Mouse (Mus musculus): ENCODE measurements around the gene Sez6l2. TPM values are rescaled to one million over a fixed set of nuclear protein-coding genes. Genes with fewer than 3 reads are reported as not detected.

The Sez6l2 gene
- total and polyA plus RNA-seq, 2 experiments = 0.28 to 0.60 TPM

DNA sequence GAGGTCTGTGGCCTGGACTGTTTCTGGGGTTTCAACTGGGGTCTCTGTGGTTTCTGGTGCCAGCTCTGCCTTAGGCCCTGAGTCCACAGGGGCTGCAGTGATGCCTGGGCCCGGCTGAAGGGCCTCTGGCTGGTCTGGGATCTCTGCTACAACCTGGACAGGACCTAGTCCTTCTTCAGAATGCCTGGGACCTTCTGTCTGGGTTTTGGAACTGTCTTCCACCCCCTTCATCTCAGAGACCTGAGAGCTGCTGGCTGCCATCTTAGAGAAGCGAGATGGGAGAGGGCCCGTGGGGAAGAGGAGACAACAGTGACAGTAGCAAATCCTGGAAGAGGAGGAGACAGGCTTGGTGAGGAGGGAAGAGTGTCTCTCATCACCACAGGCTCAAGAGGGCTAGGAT is 69.7 kb downstream of the Sez6l2 start:
- TF ChIP-seq POLR2A (IDR thresholded peaks at IDR 0.05; ENCODE audit: extremely low read depth, insufficient read depth, low read length) (no peak), CTCF (IDR thresholded peaks at IDR 0.05; ENCODE audit: low read depth, low read length) (no peak)
- Histone ChIP-seq H3K4me3 (ENCODE audit: insufficient read depth, low read depth, low read length) (no peak overlapping the region), H3K79me2 (ENCODE audit: control insufficient read depth, insufficient read depth, low read length) (no peaks in the 10 kb centered on the region; the same call in 1 of the 2 replicates), H3K27me3 (ENCODE audit: control insufficient read depth, insufficient read depth, low read length) (no peaks in the 10 kb centered on the region), H3K9ac (ENCODE audit: low read depth, low read length) (no peak overlapping the region), H3K27ac (replicated peaks; ENCODE audit: insufficient read depth, low read depth, low read length) (no peak overlapping the region), H3K36me3 (ENCODE audit: control insufficient read depth, insufficient read depth, low read length) (no peaks in the 10 kb centered on the region; the same call in 1 of the 2 replicates), H3K4me1 (ENCODE audit: control insufficient read depth, insufficient read depth, low read length) (peaks cover 18% of the 10 kb centered on the region)
- DNase-seq (ENCODE audit: extremely low read depth, low read depth, low spot score) = no peak
- 89% methylated on average over 3 of the region's 3 CpGs for WGBS

Other genes with a start within 250 kb of the Sez6l2 start
- 7.7 and 9.0 TPM in 2 replicates for gene Coro1a, start 242.8 kb upstream of the Sez6l2 start, total RNA-seq (2014; rRNA removed)
- 10.6 and 22.7 TPM in 2 replicates for gene Coro1a, start 242.8 kb upstream of the Sez6l2 start, polyA plus RNA-seq (2012; rRNA removed)
- 10.4 and 14.8 TPM in 2 replicates for gene Mapk3, start 191.0 kb upstream of the Sez6l2 start, total RNA-seq (2014; rRNA removed)
- 68.7 and 70.7 TPM in 2 replicates for gene Mapk3, start 191.0 kb upstream of the Sez6l2 start, polyA plus RNA-seq (2012; rRNA removed)
- gene Gdpd3, start 184.2 kb upstream of the Sez6l2 start, total RNA-seq (2014; rRNA removed) = 0.46 and 2.3 TPM in 2 replicates
- gene Gdpd3, start 184.2 kb upstream of the Sez6l2 start, polyA plus RNA-seq (2012; rRNA removed) = 8.0 and 9.0 TPM in 2 replicates
- 26.4 and 35.2 TPM in 2 replicates for gene Ypel3, start 173.6 kb upstream of the Sez6l2 start, total RNA-seq (2014; rRNA removed)
- 119 and 144 TPM in 2 replicates for gene Ypel3, start 173.6 kb upstream of the Sez6l2 start, polyA plus RNA-seq (2012; rRNA removed)
- 0.13 and 0.18 TPM in 2 replicates for gene Tbx6, start 169.1 kb upstream of the Sez6l2 start, total RNA-seq (2014; rRNA removed)
- 0.71 and 1.1 TPM in 2 replicates for gene Tbx6, start 169.1 kb upstream of the Sez6l2 start, polyA plus RNA-seq (2012; rRNA removed)
- 45.8 and 52.8 TPM in 2 replicates for gene Ppp4c, start 158.1 kb upstream of the Sez6l2 start, total RNA-seq (2014; rRNA removed)
- gene Ppp4c, start 158.1 kb upstream of the Sez6l2 start, polyA plus RNA-seq (2012; rRNA removed) = 81.2 and 97.2 TPM in 2 replicates
- not detected in 2 replicates for gene Fam57b, start 152.9 kb upstream of the Sez6l2 start, total RNA-seq (2014; rRNA removed)
- gene Fam57b, start 152.9 kb upstream of the Sez6l2 start, polyA plus RNA-seq (2012; rRNA removed) = 0.06 and 0.44 TPM in 2 replicates
- not detected in 2 replicates for gene 4930451I11Rik, start 118.9 kb upstream of the Sez6l2 start, total RNA-seq (2014; rRNA removed)
- gene 4930451I11Rik, start 118.9 kb upstream of the Sez6l2 start, polyA plus RNA-seq (2012; rRNA removed) = not detected in 2 replicates
- gene Doc2a, start 103.1 kb upstream of the Sez6l2 start, total RNA-seq (2014; rRNA removed) = not detected in 2 replicates
- gene Doc2a, start 103.1 kb upstream of the Sez6l2 start, polyA plus RNA-seq (2012; rRNA removed) = not detected in 2 replicates
- 1.0 and 1.5 TPM in 2 replicates for gene Hirip3, start 88.6 kb upstream of the Sez6l2 start, total RNA-seq (2014; rRNA removed)
- 1.00 and 2.4 TPM in 2 replicates for gene Hirip3, start 88.6 kb upstream of the Sez6l2 start, polyA plus RNA-seq (2012; rRNA removed)
- 2.5 and 4.8 TPM in 2 replicates for gene Ino80e, start 88.2 kb upstream of the Sez6l2 start, total RNA-seq (2014; rRNA removed)
- 16.3 and 18.5 TPM in 2 replicates for gene Ino80e, start 88.2 kb upstream of the Sez6l2 start, polyA plus RNA-seq (2012; rRNA removed)
- 20.5 and 21.7 TPM in 2 replicates for gene Taok2, start 65.9 kb upstream of the Sez6l2 start, total RNA-seq (2014; rRNA removed)
- gene Taok2, start 65.9 kb upstream of the Sez6l2 start, polyA plus RNA-seq (2012; rRNA removed) = 28.5 and 42.7 TPM in 2 replicates
- 78.4 and 98.6 TPM in 2 replicates for gene Tmem219, start 27.6 kb upstream of the Sez6l2 start, total RNA-seq (2014; rRNA removed)
- gene Tmem219, start 27.6 kb upstream of the Sez6l2 start, polyA plus RNA-seq (2012; rRNA removed) = 94.9 and 120 TPM in 2 replicates
- gene Kctd13, start 21.7 kb upstream of the Sez6l2 start, total RNA-seq (2014; rRNA removed) = 2.1 and 3.4 TPM in 2 replicates
- gene Kctd13, start 21.7 kb upstream of the Sez6l2 start, polyA plus RNA-seq (2012; rRNA removed) = 5.8 and 7.6 TPM in 2 replicates
- not detected in 2 replicates for gene Asphd1, start 981 bp upstream of the Sez6l2 start, total RNA-seq (2014; rRNA removed)
- not detected in 2 replicates for gene Asphd1, start 981 bp upstream of the Sez6l2 start, polyA plus RNA-seq (2012; rRNA removed)
- 41.2 and 42.8 TPM in 2 replicates for gene Cdipt, start 25.4 kb downstream of the Sez6l2 start, total RNA-seq (2014; rRNA removed)
- gene Cdipt, start 25.4 kb downstream of the Sez6l2 start, polyA plus RNA-seq (2012; rRNA removed) = 137 and 141 TPM in 2 replicates
- gene Cdiptos, start 25.5 kb downstream of the Sez6l2 start, total RNA-seq (2014; rRNA removed) = 0.09 TPM in 1 of 2 replicates, not detected in the other
- gene Cdiptos, start 25.5 kb downstream of the Sez6l2 start, polyA plus RNA-seq (2012; rRNA removed) = 0.20 and 0.23 TPM in 2 replicates
- gene Mvp, start 64.1 kb downstream of the Sez6l2 start, total RNA-seq (2014; rRNA removed) = 23.4 and 28.5 TPM in 2 replicates
- 26.3 and 39.4 TPM in 2 replicates for gene Mvp, start 64.1 kb downstream of the Sez6l2 start, polyA plus RNA-seq (2012; rRNA removed)
- gene Pagr1b, start 65.9 kb downstream of the Sez6l2 start, total RNA-seq (2014; rRNA removed) = 0.74 TPM in 1 of 2 replicates, not detected in the other
- gene Pagr1b, start 65.9 kb downstream of the Sez6l2 start, polyA plus RNA-seq (2012; rRNA removed) = 0.49 TPM in 1 of 2 replicates, not detected in the other
- 4.9 and 6.7 TPM in 2 replicates for gene Pagr1a, start 66.8 kb downstream of the Sez6l2 start, total RNA-seq (2014; rRNA removed)
- 2.6 and 4.2 TPM in 2 replicates for gene Pagr1a, start 66.8 kb downstream of the Sez6l2 start, polyA plus RNA-seq (2012; rRNA removed)
- gene Gm42742, start 70.5 kb downstream of the Sez6l2 start, total RNA-seq (2014; rRNA removed) = 9.5 and 10.7 TPM in 2 replicates
- gene Gm42742, start 70.5 kb downstream of the Sez6l2 start, polyA plus RNA-seq (2012; rRNA removed) = 11.2 and 12.7 TPM in 2 replicates
- not detected in 2 replicates for gene Prrt2, start 70.6 kb downstream of the Sez6l2 start, total RNA-seq (2014; rRNA removed)
- gene Prrt2, start 70.6 kb downstream of the Sez6l2 start, polyA plus RNA-seq (2012; rRNA removed) = 0.75 TPM in 1 of 2 replicates, not detected in the other
- gene Maz, start 76.5 kb downstream of the Sez6l2 start, total RNA-seq (2014; rRNA removed) = 8.9 and 16.4 TPM in 2 replicates
- gene Maz, start 76.5 kb downstream of the Sez6l2 start, polyA plus RNA-seq (2012; rRNA removed) = 74.6 and 81.9 TPM in 2 replicates
- 0.37 and 1.3 TPM in 2 replicates for gene Kif22, start 91.9 kb downstream of the Sez6l2 start, total RNA-seq (2014; rRNA removed)
- 0.44 and 0.75 TPM in 2 replicates for gene Kif22, start 91.9 kb downstream of the Sez6l2 start, polyA plus RNA-seq (2012; rRNA removed)
- gene Zg16, start 136.8 kb downstream of the Sez6l2 start, total RNA-seq (2014; rRNA removed) = 11.2 and 47.8 TPM in 2 replicates
- gene Zg16, start 136.8 kb downstream of the Sez6l2 start, polyA plus RNA-seq (2012; rRNA removed) = 1.2 and 2.3 TPM in 2 replicates
- 0.28 and 0.34 TPM in 2 replicates for gene AI467606, start 140.8 kb downstream of the Sez6l2 start, total RNA-seq (2014; rRNA removed)
- 1.2 and 1.3 TPM in 2 replicates for gene AI467606, start 140.8 kb downstream of the Sez6l2 start, polyA plus RNA-seq (2012; rRNA removed)
- 116 and 129 TPM in 2 replicates for gene Qprt, start 171.7 kb downstream of the Sez6l2 start, total RNA-seq (2014; rRNA removed)
- 196 and 210 TPM in 2 replicates for gene Qprt, start 171.7 kb downstream of the Sez6l2 start, polyA plus RNA-seq (2012; rRNA removed)
- 0.27 and 0.28 TPM in 2 replicates for gene Spn, start 187.3 kb downstream of the Sez6l2 start, total RNA-seq (2014; rRNA removed)
- 0.54 and 0.88 TPM in 2 replicates for gene Spn, start 187.3 kb downstream of the Sez6l2 start, polyA plus RNA-seq (2012; rRNA removed)
- 12.4 and 12.6 TPM in 2 replicates for gene Cd2bp2, start 245.5 kb downstream of the Sez6l2 start, total RNA-seq (2014; rRNA removed)
- gene Cd2bp2, start 245.5 kb downstream of the Sez6l2 start, polyA plus RNA-seq (2012; rRNA removed) = 10.1 and 11.8 TPM in 2 replicates